Mouse (Mus musculus): ENCODE results near the gene Synj1. TPM values are rescaled to one million over a fixed set of nuclear protein-coding genes. Genes with fewer than 3 reads are reported as not detected.

Synj1 gene
- polyA plus RNA-seq, 1 experiment from 2014 or later, result 28.9 TPM

DNA sequence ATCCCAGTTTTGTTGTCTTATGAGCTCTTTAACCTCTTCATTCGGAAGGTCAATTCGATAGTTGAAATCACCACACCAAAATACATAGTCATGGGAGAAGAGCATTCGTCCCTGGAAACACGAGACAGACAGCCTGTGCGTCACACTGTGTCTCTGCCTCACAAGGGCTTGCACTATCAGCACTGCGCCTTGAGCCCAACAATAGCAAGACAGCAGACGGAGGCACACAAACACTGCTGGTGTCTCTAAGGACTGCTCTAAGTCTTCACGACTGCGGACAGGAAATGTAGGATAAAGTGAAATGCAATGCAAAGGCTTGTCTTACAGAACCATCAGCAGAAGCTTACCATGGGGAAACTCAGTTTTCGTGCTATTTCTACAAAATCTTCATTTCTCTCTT is 47.2 kb downstream of the Synj1 start:
- ATAC-seq (ENCODE audit: insufficient read depth, low FRiP score, low TSS enrichment) (no peak), DNase-seq (ENCODE audit: low spot score) (no peak)
- 91% methylated on average over 10 of the region's 10 CpGs for WGBS
- no peak overlapping the region for H3K4me3 ChIP-seq (ENCODE audit: low read depth, low read length)
- H3K27ac ChIP-seq (ENCODE audit: low read depth, low read length), result no peak overlapping the region
- no peaks in the 10 kb centered on the region for H3K4me1 ChIP-seq (ENCODE audit: control insufficient read depth, insufficient read depth, low read length)
- no peaks in the 10 kb centered on the region for H3K27me3 ChIP-seq (ENCODE audit: control insufficient read depth, insufficient read depth, low read length)
- H3K9ac ChIP-seq (ENCODE audit: low read length), result no peak overlapping the region
- no peaks in the 10 kb centered on the region for H3K9me3 ChIP-seq (ENCODE audit: control insufficient read depth, low read length)
- no peaks in the 10 kb centered on the region for H3K36me3 ChIP-seq (ENCODE audit: control insufficient read depth, insufficient read depth, low read length)
- no peak overlapping the region for H3K4me2 ChIP-seq (ENCODE audit: low read depth)

DNA sequence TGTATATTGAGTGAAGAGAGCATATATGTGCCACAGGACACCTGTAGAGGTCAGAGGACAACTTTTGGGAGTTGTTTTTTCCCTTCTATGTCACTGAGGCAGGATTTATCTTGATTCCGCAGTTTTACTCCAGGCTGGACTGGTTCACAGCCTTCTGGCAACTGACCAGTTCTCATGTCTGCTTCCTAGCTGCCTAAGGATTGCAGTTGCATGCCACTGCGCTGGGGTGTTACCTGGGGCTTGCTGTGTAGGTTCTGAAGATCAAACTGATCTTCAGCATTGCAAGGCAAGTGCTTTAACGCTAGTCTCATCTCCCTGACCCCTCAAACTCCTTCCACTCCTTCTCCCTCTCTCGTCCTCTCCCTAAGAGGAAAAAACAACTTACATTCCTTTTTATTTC is 47.9 kb downstream of the Synj1 start:
- ATAC-seq (ENCODE audit: insufficient read depth, low FRiP score, low TSS enrichment) (no peak), DNase-seq (ENCODE audit: low spot score) (no peak)
- no peak overlapping the region for H3K4me3 ChIP-seq (ENCODE audit: low read depth, low read length)
- H3K9me3 ChIP-seq (ENCODE audit: control insufficient read depth, low read length), result no peaks in the 10 kb centered on the region
- no peaks in the 10 kb centered on the region for H3K27me3 ChIP-seq (ENCODE audit: control insufficient read depth, insufficient read depth, low read length)
- H3K27ac ChIP-seq (ENCODE audit: low read depth, low read length), result no peak overlapping the region
- H3K9ac ChIP-seq (ENCODE audit: low read length), result no peak overlapping the region
- WGBS, result 93% methylated on average over 4 of the region's 4 CpGs
- H3K4me1 ChIP-seq (ENCODE audit: control insufficient read depth, insufficient read depth, low read length), result no peaks in the 10 kb centered on the region
- H3K4me2 ChIP-seq (ENCODE audit: low read depth), result no peak overlapping the region
- H3K36me3 ChIP-seq (ENCODE audit: control insufficient read depth, insufficient read depth, low read length), result no peaks in the 10 kb centered on the region

- no peaks in the 10 kb centered on the region for H3K9me3 ChIP-seq (ENCODE audit: control insufficient read depth, low read length)
- peaks cover 3% of the 10 kb centered on the region; the same call in 1 of the 2 replicates for H3K36me3 ChIP-seq (ENCODE audit: control insufficient read depth, insufficient read depth, low read length)
- WGBS, result 82% methylated on average over 5 of the region's 5 CpGs
- H3K27me3 ChIP-seq (ENCODE audit: control insufficient read depth, insufficient read depth, low read length), result no peaks in the 10 kb centered on the region
- ATAC-seq (ENCODE audit: insufficient read depth, low FRiP score, low TSS enrichment) (no peak), DNase-seq (ENCODE audit: low spot score) (no peak)
- no peak overlapping the region for H3K9ac ChIP-seq (ENCODE audit: low read length)
- no peaks in the 10 kb centered on the region for H3K4me1 ChIP-seq (ENCODE audit: control insufficient read depth, insufficient read depth, low read length)
- H3K4me3 ChIP-seq (ENCODE audit: low read depth, low read length), result no peak overlapping the region
- H3K27ac ChIP-seq (ENCODE audit: low read depth, low read length), result no peak overlapping the region
- H3K4me2 ChIP-seq (ENCODE audit: low read depth), result no peak overlapping the region
Measured at GRCm38 (mm10) chr16:90958301-90959085, 52.6 kb downstream of the Synj1 start.

- no peak overlapping the region for H3K27ac ChIP-seq (ENCODE audit: low read depth, low read length)
- H3K4me2 ChIP-seq (ENCODE audit: low read depth), result no peak overlapping the region
- no peak for ATAC-seq (ENCODE audit: insufficient read depth, low FRiP score, low TSS enrichment)
- 89% methylated on average over 6 of the region's 6 CpGs for WGBS
- no peak overlapping the region for H3K4me3 ChIP-seq (ENCODE audit: low read depth, low read length)
- no peak for DNase-seq (ENCODE audit: low spot score)
- peaks cover 3% of the 10 kb centered on the region; the same call in 1 of the 2 replicates for H3K36me3 ChIP-seq (ENCODE audit: control insufficient read depth, insufficient read depth, low read length)
- no peaks in the 10 kb centered on the region for H3K9me3 ChIP-seq (ENCODE audit: control insufficient read depth, low read length)
- no peak overlapping the region for H3K9ac ChIP-seq (ENCODE audit: low read length)
- H3K27me3 ChIP-seq (ENCODE audit: control insufficient read depth, insufficient read depth, low read length), result no peaks in the 10 kb centered on the region
- no peaks in the 10 kb centered on the region for H3K4me1 ChIP-seq (ENCODE audit: control insufficient read depth, insufficient read depth, low read length)
Measured at GRCm38 (mm10) chr16:90955494-90955893, 55.6 kb downstream of the Synj1 start.

GRCm38 (mm10) chr16:90953770-90954169 is 57.3 kb downstream of the Synj1 start:
- Histone ChIP-seq H3K4me2 (ENCODE audit: low read depth) (no peak overlapping the region), H3K4me3 (ENCODE audit: low read depth, low read length) (no peak overlapping the region), H3K36me3 (ENCODE audit: control insufficient read depth, insufficient read depth, low read length) (peaks cover 3% of the 10 kb centered on the region; the same call in 1 of the 2 replicates), H3K27ac (ENCODE audit: low read depth, low read length) (no peak overlapping the region), H3K27me3 (ENCODE audit: control insufficient read depth, insufficient read depth, low read length) (no peaks in the 10 kb centered on the region), H3K9ac (ENCODE audit: low read length) (no peak overlapping the region), H3K4me1 (ENCODE audit: control insufficient read depth, insufficient read depth, low read length) (no peaks in the 10 kb centered on the region), H3K9me3 (ENCODE audit: control insufficient read depth, low read length) (no peaks in the 10 kb centered on the region)
- ATAC-seq (ENCODE audit: insufficient read depth, low FRiP score, low TSS enrichment) (no peak), DNase-seq (ENCODE audit: low spot score) (no peak)
- WGBS, result 90% methylated on average over 6 of the region's 6 CpGs

DNA sequence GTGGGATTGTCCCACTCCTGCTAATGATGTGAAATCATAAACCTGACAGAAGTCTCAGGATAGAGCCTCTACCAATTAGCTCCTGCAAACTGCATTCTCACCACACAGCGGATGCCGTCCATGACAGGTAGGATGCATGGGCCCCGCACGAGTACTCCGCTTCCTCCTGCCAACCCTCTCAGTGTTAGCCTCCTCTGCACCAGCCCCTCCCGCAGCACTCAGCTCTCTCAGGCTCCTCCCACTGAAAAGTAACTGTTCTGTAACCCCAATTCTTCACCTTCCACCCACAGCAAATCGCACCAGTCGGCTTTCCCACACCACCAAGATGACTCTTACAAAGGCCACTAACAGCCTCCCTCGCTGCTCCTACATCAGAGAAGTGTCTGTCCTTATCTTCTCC is 58.0 kb downstream of the Synj1 start:
- Histone ChIP-seq H3K4me2 (ENCODE audit: low read depth) (no peak overlapping the region), H3K36me3 (ENCODE audit: control insufficient read depth, insufficient read depth, low read length) (peaks cover 3% of the 10 kb centered on the region; the same call in 1 of the 2 replicates), H3K4me1 (ENCODE audit: control insufficient read depth, insufficient read depth, low read length) (no peaks in the 10 kb centered on the region), H3K27me3 (ENCODE audit: control insufficient read depth, insufficient read depth, low read length) (no peaks in the 10 kb centered on the region), H3K27ac (ENCODE audit: low read depth, low read length) (no peak overlapping the region), H3K4me3 (ENCODE audit: low read depth, low read length) (no peak overlapping the region), H3K9ac (ENCODE audit: low read length) (no peak overlapping the region), H3K9me3 (ENCODE audit: control insufficient read depth, low read length) (no peaks in the 10 kb centered on the region)
- no peak for ATAC-seq (ENCODE audit: insufficient read depth, low FRiP score, low TSS enrichment)
- 91% methylated on average over 9 of the region's 9 CpGs for WGBS
- no peak for DNase-seq (ENCODE audit: low spot score)

- ATAC-seq (ENCODE audit: insufficient read depth, low FRiP score, low TSS enrichment) (no peak), DNase-seq (ENCODE audit: low spot score) (no peak)
- Histone ChIP-seq H3K27me3 (ENCODE audit: control insufficient read depth, insufficient read depth, low read length) (no peaks in the 10 kb centered on the region), H3K9me3 (ENCODE audit: control insufficient read depth, low read length) (no peaks in the 10 kb centered on the region), H3K36me3 (ENCODE audit: control insufficient read depth, insufficient read depth, low read length) (peaks cover 3% of the 10 kb centered on the region; the same call in 1 of the 2 replicates), H3K4me1 (ENCODE audit: control insufficient read depth, insufficient read depth, low read length) (no peaks in the 10 kb centered on the region), H3K27ac (ENCODE audit: low read depth, low read length) (no peak overlapping the region), H3K4me2 (ENCODE audit: low read depth) (no peak overlapping the region), H3K4me3 (ENCODE audit: low read depth, low read length) (no peak overlapping the region), H3K9ac (ENCODE audit: low read length) (no peak overlapping the region)
- WGBS, result 60% methylated on average over 17 of the region's 17 CpGs
Measured at GRCm38 (mm10) chr16:90950354-90950963, 60.6 kb downstream of the Synj1 start.

DNA sequence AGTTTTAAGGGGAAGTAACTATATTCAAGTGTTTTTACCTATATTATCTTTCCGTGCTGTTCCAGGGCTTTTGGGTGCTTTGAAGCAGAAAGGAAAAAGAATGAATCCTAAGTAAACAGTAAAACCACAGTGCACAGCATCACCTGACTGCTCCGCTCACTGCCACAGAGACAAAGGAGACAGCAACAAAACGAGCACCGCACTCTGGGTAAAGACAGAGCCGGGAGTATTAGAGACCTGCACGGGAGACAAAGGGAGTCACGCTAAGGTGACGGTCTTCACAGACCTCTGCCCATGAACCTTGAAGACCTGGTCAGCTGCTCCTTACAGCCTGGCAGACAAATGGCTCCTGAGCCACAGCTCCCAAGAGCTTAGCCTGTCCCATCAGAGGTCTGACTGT is 64.1 kb downstream of the Synj1 start:
- no peak for DNase-seq (ENCODE audit: low spot score)
- WGBS, result 82% methylated on average over 8 of the region's 8 CpGs

GRCm38 (mm10) chr16:90941246-90941645 is 69.9 kb downstream of the Synj1 start:
- H3K4me3 ChIP-seq (ENCODE audit: low read depth, low read length), result no peak overlapping the region
- no peaks in the 10 kb centered on the region for H3K27me3 ChIP-seq (ENCODE audit: control insufficient read depth, insufficient read depth, low read length)
- no peaks in the 10 kb centered on the region for H3K4me1 ChIP-seq (ENCODE audit: control insufficient read depth, insufficient read depth, low read length)
- DNase-seq (ENCODE audit: low spot score) (no peak), ATAC-seq (ENCODE audit: insufficient read depth, low FRiP score, low TSS enrichment) (no peak)
- no peak overlapping the region for H3K27ac ChIP-seq (ENCODE audit: low read depth, low read length)
- WGBS, result 96% methylated on average over 7 of the region's 7 CpGs
- H3K9ac ChIP-seq (ENCODE audit: low read length), result no peak overlapping the region
- H3K36me3 ChIP-seq (ENCODE audit: control insufficient read depth, insufficient read depth, low read length), result no peaks in the 10 kb centered on the region
- H3K9me3 ChIP-seq (ENCODE audit: control insufficient read depth, low read length), result no peaks in the 10 kb centered on the region
- no peak overlapping the region for H3K4me2 ChIP-seq (ENCODE audit: low read depth)

More for the DNA sequence above, 64.1 kb downstream of the Synj1 start:
- Histone ChIP-seq H3K27me3 (ENCODE audit: control insufficient read depth, insufficient read depth, low read length) (no peaks in the 10 kb centered on the region), H3K4me2 (ENCODE audit: low read depth) (no peak overlapping the region), H3K27ac (ENCODE audit: low read depth, low read length) (no peak overlapping the region), H3K4me1 (ENCODE audit: control insufficient read depth, insufficient read depth, low read length) (no peaks in the 10 kb centered on the region), H3K36me3 (ENCODE audit: control insufficient read depth, insufficient read depth, low read length) (no peaks in the 10 kb centered on the region), H3K4me3 (ENCODE audit: low read depth, low read length) (no peak overlapping the region), H3K9ac (ENCODE audit: low read length) (no peak overlapping the region), H3K9me3 (ENCODE audit: control insufficient read depth, low read length) (no peaks in the 10 kb centered on the region)
- no peak for ATAC-seq (ENCODE audit: insufficient read depth, low FRiP score, low TSS enrichment)

All from neural tube, embryonic 11.5 days (tissue).